Mouse (Mus musculus): ENCODE results near the gene Gna14. TPM values are rescaled to one million over a fixed set of nuclear protein-coding genes. Genes with fewer than 3 reads are reported as not detected.

Gna14 gene
- polyA plus RNA-seq, 1 experiment from 2014 or later, result 1.4 TPM

DNA sequence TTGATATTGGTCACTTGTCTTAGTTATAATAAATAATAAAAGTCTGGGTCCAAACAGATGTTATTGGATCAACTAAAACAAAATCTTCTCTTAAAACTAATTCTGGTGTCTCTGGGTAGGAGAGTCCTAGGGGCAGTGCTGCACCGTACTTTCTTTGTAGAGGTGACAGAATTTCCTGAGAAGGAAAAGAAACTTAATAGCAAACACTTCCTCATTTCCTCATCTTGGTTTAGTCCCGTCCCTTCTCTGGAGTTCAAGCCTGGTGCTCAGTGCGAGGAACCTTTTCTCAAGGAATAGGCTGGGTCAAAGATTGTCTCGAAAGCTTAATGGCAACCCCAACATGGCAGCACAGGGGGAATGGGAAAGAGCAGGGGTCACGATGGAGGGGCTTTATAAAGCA lies 7.8 kb downstream of the Gna14 start:
- H3K4me2 ChIP-seq, result no peak overlapping the region
- H3K9ac ChIP-seq (ENCODE audit: low read depth, low read length), result no peak overlapping the region
- no peak for ATAC-seq (replicated peaks; ENCODE audit: insufficient number of reproducible peaks, low FRiP score, low TSS enrichment)
- no peaks in the 10 kb centered on the region for H3K27me3 ChIP-seq (ENCODE audit: control insufficient read depth, insufficient read depth, low read length)
- no peaks in the 10 kb centered on the region for H3K36me3 ChIP-seq (ENCODE audit: control insufficient read depth, insufficient read depth, low read length)
- H3K4me3 ChIP-seq (ENCODE audit: low read depth, low read length), result no peak overlapping the region
- no peak overlapping the region for H3K27ac ChIP-seq (ENCODE audit: low read depth, low read length)
- WGBS (ENCODE audit: insufficient replicate concordance), result 73% methylated on average over 5 of the region's 5 CpGs
- H3K4me1 ChIP-seq (ENCODE audit: control insufficient read depth, insufficient read depth, low read length), result peaks cover 13% of the 10 kb centered on the region
- no peaks in the 10 kb centered on the region for H3K9me3 ChIP-seq (replicated peaks; ENCODE audit: control insufficient read depth, low read length)

DNA sequence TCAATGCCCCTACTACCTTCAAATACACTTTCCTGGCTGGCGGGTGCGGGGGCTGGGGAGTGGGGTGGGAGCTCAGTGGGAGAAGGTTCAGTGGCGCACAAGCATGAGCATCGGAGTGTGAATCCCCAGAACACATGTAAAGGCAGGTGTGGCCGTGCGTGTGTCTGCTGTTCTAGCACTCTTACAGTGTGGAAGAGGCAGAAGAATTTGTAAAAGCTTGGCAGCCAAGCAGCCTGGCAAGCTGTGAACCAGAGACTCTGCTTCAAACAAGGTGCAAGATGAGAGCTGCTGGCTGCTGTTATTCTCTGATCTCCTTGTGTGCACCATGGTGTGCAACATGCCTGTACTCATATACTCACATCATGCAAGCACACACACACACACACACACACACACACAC lies 11.1 kb downstream of the Gna14 start:
- no peak for ATAC-seq (replicated peaks; ENCODE audit: insufficient number of reproducible peaks, low FRiP score, low TSS enrichment)
- Histone ChIP-seq H3K9ac (ENCODE audit: low read depth, low read length) (no peak overlapping the region), H3K36me3 (ENCODE audit: control insufficient read depth, insufficient read depth, low read length) (no peaks in the 10 kb centered on the region), H3K4me2 (no peak overlapping the region), H3K9me3 (replicated peaks; ENCODE audit: control insufficient read depth, low read length) (no peaks in the 10 kb centered on the region), H3K4me3 (ENCODE audit: low read depth, low read length) (no peak overlapping the region), H3K27me3 (ENCODE audit: control insufficient read depth, insufficient read depth, low read length) (no peaks in the 10 kb centered on the region), H3K27ac (ENCODE audit: low read depth, low read length) (no peak overlapping the region), H3K4me1 (ENCODE audit: control insufficient read depth, insufficient read depth, low read length) (0 out of 2 replicates have a peak, but pooled peaks cover 5% of the 10 kb centered on the region)
- 91% methylated on average over 6 of the region's 6 CpGs for WGBS (ENCODE audit: insufficient replicate concordance)

DNA sequence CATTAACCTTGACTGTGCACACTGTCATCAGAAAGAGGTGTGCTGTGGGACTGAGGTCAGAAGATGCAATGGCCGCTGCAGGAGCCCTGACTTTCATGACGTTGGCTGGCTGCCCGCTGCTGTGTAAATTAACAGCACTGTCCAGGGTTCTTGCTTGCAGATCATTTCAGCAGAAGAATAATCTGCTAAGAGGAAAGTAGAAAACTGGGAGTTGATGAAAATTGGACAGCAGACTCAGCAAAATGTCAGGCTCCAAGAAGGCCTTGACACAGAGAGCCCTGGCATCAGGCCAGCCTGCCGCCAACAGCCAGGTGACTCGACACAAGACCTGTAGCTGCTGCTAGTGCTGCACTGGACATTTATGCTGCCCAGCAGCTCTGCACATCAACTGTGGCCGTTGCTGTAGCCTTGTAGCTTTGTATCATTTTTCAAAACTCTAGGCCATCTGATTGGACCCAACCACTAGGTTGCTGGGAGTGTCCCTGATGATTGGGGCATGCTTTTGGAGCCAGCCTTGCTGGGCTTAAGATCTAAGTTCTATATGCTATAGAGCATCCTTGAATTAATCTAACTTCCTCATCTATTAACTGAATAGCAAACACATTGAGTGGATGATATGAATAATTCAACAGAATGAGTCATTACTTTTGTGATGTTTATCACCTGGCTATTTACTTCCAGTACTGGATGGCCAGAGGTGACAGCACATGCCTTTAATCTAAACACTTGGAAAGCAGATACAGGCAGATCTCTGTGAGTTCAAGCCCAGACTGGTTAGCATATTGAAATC lies 12.5 kb downstream of the Gna14 start:
- Histone ChIP-seq H3K4me2 (no peak overlapping the region), H3K36me3 (ENCODE audit: control insufficient read depth, insufficient read depth, low read length) (no peaks in the 10 kb centered on the region), H3K4me3 (ENCODE audit: low read depth, low read length) (no peak overlapping the region), H3K27ac (ENCODE audit: low read depth, low read length) (no peak overlapping the region), H3K4me1 (ENCODE audit: control insufficient read depth, insufficient read depth, low read length) (0 out of 2 replicates have a peak, but pooled peaks cover 5% of the 10 kb centered on the region), H3K9me3 (replicated peaks; ENCODE audit: control insufficient read depth, low read length) (no peaks in the 10 kb centered on the region), H3K9ac (ENCODE audit: low read depth, low read length) (no peak overlapping the region), H3K27me3 (ENCODE audit: control insufficient read depth, insufficient read depth, low read length) (no peaks in the 10 kb centered on the region)
- ATAC-seq (replicated peaks; ENCODE audit: insufficient number of reproducible peaks, low FRiP score, low TSS enrichment), result no peak
- 68% methylated on average over 6 of the region's 6 CpGs for WGBS (ENCODE audit: insufficient replicate concordance)

DNA sequence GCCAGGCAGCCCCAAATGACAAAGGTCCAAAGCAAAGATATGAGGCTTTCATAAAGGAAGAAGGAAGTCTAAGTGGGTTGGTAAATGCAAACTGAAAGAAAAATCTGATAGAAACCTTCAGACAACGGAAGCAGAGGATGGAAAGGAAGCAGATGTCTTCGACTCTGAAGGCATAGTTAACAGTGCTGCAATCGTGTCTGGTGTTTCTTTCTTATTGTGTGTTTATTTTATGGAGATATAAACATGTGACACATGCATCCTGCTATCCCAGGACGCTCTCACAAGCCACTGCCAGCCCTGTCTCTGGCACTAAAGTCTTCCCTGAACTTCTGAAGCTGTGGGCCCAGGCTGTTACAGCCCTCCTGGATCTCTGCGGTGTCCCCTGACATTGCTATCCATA lies 13.2 kb downstream of the Gna14 start:
- WGBS (ENCODE audit: insufficient replicate concordance), result 51% methylated on average over 5 of the region's 5 CpGs
- no peak overlapping the region for H3K9ac ChIP-seq (ENCODE audit: low read depth, low read length)

DNA sequence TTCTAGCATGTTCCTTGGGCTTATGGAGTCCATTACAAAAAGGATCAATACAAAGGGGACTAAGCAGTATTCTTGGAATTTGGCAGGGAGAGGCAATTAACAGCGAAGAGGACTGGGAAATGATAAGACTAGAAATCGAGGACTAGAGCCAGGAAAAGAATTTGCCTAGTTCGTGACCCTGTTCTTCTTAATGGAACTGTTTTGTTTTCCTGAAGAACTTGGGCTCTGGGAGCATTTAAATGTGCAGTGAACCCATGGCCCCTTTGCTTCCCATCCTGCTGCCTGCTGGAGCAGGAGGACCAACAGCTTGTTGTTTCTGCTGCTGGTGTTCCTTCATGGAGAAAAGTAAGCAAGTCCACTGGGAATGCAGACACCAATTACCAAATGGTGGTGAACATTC lies 15.3 kb downstream of the Gna14 start:
- ATAC-seq (replicated peaks; ENCODE audit: insufficient number of reproducible peaks, low FRiP score, low TSS enrichment), result no peak
- Histone ChIP-seq H3K27ac (ENCODE audit: low read depth, low read length) (no peak overlapping the region), H3K27me3 (ENCODE audit: control insufficient read depth, insufficient read depth, low read length) (no peaks in the 10 kb centered on the region), H3K4me3 (ENCODE audit: low read depth, low read length) (no peak overlapping the region), H3K36me3 (ENCODE audit: control insufficient read depth, insufficient read depth, low read length) (no peaks in the 10 kb centered on the region), H3K9ac (ENCODE audit: low read depth, low read length) (no peak overlapping the region), H3K4me2 (no peak overlapping the region), H3K9me3 (replicated peaks; ENCODE audit: control insufficient read depth, low read length) (no peaks in the 10 kb centered on the region), H3K4me1 (ENCODE audit: control insufficient read depth, insufficient read depth, low read length) (0 out of 2 replicates have a peak, but pooled peaks cover 5% of the 10 kb centered on the region)
- 48% methylated on average over 3 of the region's 3 CpGs for WGBS (ENCODE audit: insufficient replicate concordance)

More for the DNA sequence above, 13.2 kb downstream of the Gna14 start:
- Histone ChIP-seq H3K27me3 (ENCODE audit: control insufficient read depth, insufficient read depth, low read length) (no peaks in the 10 kb centered on the region), H3K36me3 (ENCODE audit: control insufficient read depth, insufficient read depth, low read length) (no peaks in the 10 kb centered on the region), H3K4me3 (ENCODE audit: low read depth, low read length) (no peak overlapping the region), H3K4me1 (ENCODE audit: control insufficient read depth, insufficient read depth, low read length) (0 out of 2 replicates have a peak, but pooled peaks cover 5% of the 10 kb centered on the region), H3K27ac (ENCODE audit: low read depth, low read length) (no peak overlapping the region), H3K4me2 (no peak overlapping the region), H3K9me3 (replicated peaks; ENCODE audit: control insufficient read depth, low read length) (no peaks in the 10 kb centered on the region)
- no peak for ATAC-seq (replicated peaks; ENCODE audit: insufficient number of reproducible peaks, low FRiP score, low TSS enrichment)

DNA sequence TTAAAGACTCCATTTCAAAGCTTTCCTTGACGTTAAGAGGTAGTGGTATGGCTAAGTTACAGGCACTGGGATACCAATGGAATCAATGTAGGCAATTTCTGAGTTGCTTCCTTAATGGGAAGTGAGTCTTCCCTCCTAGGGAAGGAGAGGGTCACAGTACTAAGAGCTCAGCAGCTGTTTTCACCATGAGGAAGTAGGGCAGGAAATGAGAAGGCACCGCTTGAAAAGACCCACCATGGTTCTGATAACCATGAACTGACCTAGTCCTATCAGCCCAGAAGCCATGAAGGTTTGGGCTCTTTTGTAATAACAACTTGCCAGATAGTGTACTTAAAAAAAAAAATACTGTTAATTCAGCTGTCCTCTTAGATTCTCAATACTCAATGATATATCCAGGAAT lies 20.6 kb downstream of the Gna14 start:
- no peak overlapping the region for H3K4me2 ChIP-seq
- no peaks in the 10 kb centered on the region for H3K4me1 ChIP-seq (ENCODE audit: control insufficient read depth, insufficient read depth, low read length)
- no peaks in the 10 kb centered on the region for H3K9me3 ChIP-seq (replicated peaks; ENCODE audit: control insufficient read depth, low read length)
- 52% methylated on average over 2 of the region's 2 CpGs for WGBS (ENCODE audit: insufficient replicate concordance)
- no peak overlapping the region for H3K27ac ChIP-seq (ENCODE audit: low read depth, low read length)
- H3K36me3 ChIP-seq (ENCODE audit: control insufficient read depth, insufficient read depth, low read length), result no peaks in the 10 kb centered on the region
- H3K4me3 ChIP-seq (ENCODE audit: low read depth, low read length), result no peak overlapping the region
- H3K9ac ChIP-seq (ENCODE audit: low read depth, low read length), result no peak overlapping the region
- no peak for ATAC-seq (replicated peaks; ENCODE audit: insufficient number of reproducible peaks, low FRiP score, low TSS enrichment)
- H3K27me3 ChIP-seq (ENCODE audit: control insufficient read depth, insufficient read depth, low read length), result no peaks in the 10 kb centered on the region

DNA sequence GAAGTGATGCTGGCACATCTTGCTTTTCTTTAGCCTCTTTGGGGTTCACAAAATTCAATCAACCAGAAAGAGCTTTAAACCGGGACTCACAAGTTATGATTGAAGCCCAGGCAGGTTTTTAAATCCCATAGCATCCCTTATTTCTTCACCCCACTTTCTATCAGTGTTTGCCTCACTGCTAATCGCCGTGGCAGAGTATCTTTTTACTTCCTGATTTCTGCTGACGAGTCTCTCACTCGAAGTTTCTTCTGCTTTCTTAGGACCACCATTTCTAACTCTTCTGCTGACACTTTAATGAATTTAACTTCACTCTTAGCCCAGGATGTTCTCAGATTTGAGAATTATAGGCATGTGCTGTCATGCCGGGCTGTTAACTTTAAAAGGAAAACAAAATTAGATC lies 21.6 kb downstream of the Gna14 start:
- Histone ChIP-seq H3K36me3 (ENCODE audit: control insufficient read depth, insufficient read depth, low read length) (no peaks in the 10 kb centered on the region), H3K27me3 (ENCODE audit: control insufficient read depth, insufficient read depth, low read length) (no peaks in the 10 kb centered on the region), H3K9ac (ENCODE audit: low read depth, low read length) (no peak overlapping the region), H3K4me1 (ENCODE audit: control insufficient read depth, insufficient read depth, low read length) (no peaks in the 10 kb centered on the region), H3K4me2 (no peak overlapping the region), H3K4me3 (ENCODE audit: low read depth, low read length) (no peak overlapping the region), H3K9me3 (replicated peaks; ENCODE audit: control insufficient read depth, low read length) (no peaks in the 10 kb centered on the region), H3K27ac (ENCODE audit: low read depth, low read length) (no peak overlapping the region)
- 69% methylated on average over 6 of the region's 6 CpGs for WGBS (ENCODE audit: insufficient replicate concordance)
- ATAC-seq (replicated peaks; ENCODE audit: insufficient number of reproducible peaks, low FRiP score, low TSS enrichment), result no peak

DNA sequence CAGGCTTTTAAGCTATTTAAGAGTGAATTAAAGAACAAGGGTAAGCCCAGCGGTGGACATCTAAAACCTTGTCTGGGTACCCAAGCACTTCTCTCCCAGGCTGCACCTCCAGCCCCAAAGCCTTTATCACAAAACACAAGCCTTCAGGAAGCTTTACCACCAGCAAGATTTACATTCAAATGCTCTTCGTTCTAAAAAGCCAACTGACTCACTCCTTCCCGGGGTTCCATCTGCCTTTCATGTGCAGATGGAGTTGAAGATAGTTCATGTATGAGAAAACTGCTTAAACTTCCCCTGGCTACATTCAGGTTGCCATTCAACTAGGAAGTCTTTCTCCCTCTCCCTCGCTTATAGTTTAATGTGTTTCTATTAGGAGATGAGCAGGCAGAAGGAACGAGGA lies 23.8 kb downstream of the Gna14 start:
- Histone ChIP-seq H3K27me3 (ENCODE audit: control insufficient read depth, insufficient read depth, low read length) (no peaks in the 10 kb centered on the region), H3K9me3 (replicated peaks; ENCODE audit: control insufficient read depth, low read length) (no peaks in the 10 kb centered on the region), H3K9ac (ENCODE audit: low read depth, low read length) (no peak overlapping the region), H3K36me3 (ENCODE audit: control insufficient read depth, insufficient read depth, low read length) (no peaks in the 10 kb centered on the region), H3K4me1 (ENCODE audit: control insufficient read depth, insufficient read depth, low read length) (no peaks in the 10 kb centered on the region), H3K27ac (ENCODE audit: low read depth, low read length) (no peak overlapping the region), H3K4me3 (ENCODE audit: low read depth, low read length) (no peak overlapping the region), H3K4me2 (no peak overlapping the region)
- ATAC-seq (replicated peaks; ENCODE audit: insufficient number of reproducible peaks, low FRiP score, low TSS enrichment), result no peak
- WGBS (ENCODE audit: insufficient replicate concordance), result 61% methylated on average over 5 of the region's 5 CpGs

DNA sequence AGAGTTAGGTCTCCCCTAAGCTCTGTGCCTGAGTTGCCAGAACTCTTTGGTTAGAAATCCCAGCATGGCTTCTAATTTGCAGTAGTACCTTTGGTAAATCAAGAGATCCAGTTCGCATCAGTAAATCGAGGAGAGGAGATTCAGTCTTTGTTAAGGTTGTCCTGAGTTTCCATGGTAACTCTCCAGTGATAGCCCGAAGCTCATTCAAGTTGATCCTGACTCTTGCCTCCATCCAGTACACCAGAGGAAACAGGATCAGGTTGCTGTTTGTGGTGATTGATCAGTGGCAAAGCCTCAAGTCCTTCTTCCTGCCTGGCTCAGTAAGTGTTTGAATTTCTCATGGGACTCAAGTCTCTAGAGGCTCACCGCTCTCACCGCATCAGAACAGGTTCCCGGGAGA lies 24.7 kb downstream of the Gna14 start:
- WGBS (ENCODE audit: insufficient replicate concordance), result 75% methylated on average over 6 of the region's 6 CpGs
- Histone ChIP-seq H3K27ac (ENCODE audit: low read depth, low read length) (no peak overlapping the region), H3K27me3 (ENCODE audit: control insufficient read depth, insufficient read depth, low read length) (no peaks in the 10 kb centered on the region), H3K4me2 (no peak overlapping the region), H3K4me3 (ENCODE audit: low read depth, low read length) (no peak overlapping the region), H3K4me1 (ENCODE audit: control insufficient read depth, insufficient read depth, low read length) (no peaks in the 10 kb centered on the region), H3K9me3 (replicated peaks; ENCODE audit: control insufficient read depth, low read length) (no peaks in the 10 kb centered on the region), H3K9ac (ENCODE audit: low read depth, low read length) (no peak overlapping the region), H3K36me3 (ENCODE audit: control insufficient read depth, insufficient read depth, low read length) (no peaks in the 10 kb centered on the region)
- ATAC-seq (replicated peaks; ENCODE audit: insufficient number of reproducible peaks, low FRiP score, low TSS enrichment), result no peak

Measured in heart, embryonic 11.5 days (tissue).